Mouse (Mus musculus) ES-CJ7 (cell line): ENCODE measurements at regions not wholly inside any gene's neighbourhood (a gene's known extent, or its start where the extent isn't known, plus 50 kb on each side); places are given as distances from the start of the nearest gene placed in this dataset.

Experiments
- DNase-seq: peaks from one replicate; pipeline ENCODE4 v3.0.0; 2011; ENCODE audit warnings: low read depth, low spot score

GRCm38 (mm10) chr6:82860485-82860884 lies 79.1 kb downstream of the Sema4f start:
- no peak for DNase-seq

GRCm38 (mm10) chr6:82856218-82856617 lies 82.0 kb upstream of the Hk2 start:
- peak; percentile 18 for DNase-seq

GRCm38 (mm10) chr6:82855401-82855800 lies 81.1 kb upstream of the Hk2 start:
- no peak for DNase-seq

- no peak for DNase-seq
Observed at GRCm38 (mm10) chr6:82854780-82855179, 80.5 kb upstream of the Hk2 start.

- no peak for DNase-seq
Observed at GRCm38 (mm10) chr6:82854338-82854737, 80.1 kb upstream of the Hk2 start.

GRCm38 (mm10) chr6:82853076-82853475 lies 78.8 kb upstream of the Hk2 start:
- DNase-seq, result no peak

GRCm38 (mm10) chr6:82850556-82850955 lies 76.3 kb upstream of the Hk2 start:
- no peak for DNase-seq

GRCm38 (mm10) chr6:82847598-82847997 lies 73.3 kb upstream of the Hk2 start:
- DNase-seq, result no peak

- peak; percentile 49 for DNase-seq
Observed at GRCm38 (mm10) chr6:82846587-82847150, 72.4 kb upstream of the Hk2 start.

- DNase-seq, result peak; percentile 58
Observed at GRCm38 (mm10) chr6:82844432-82844831, 70.2 kb upstream of the Hk2 start.

GRCm38 (mm10) chr6:82843881-82844280 lies 69.6 kb upstream of the Hk2 start:
- no peak for DNase-seq

GRCm38 (mm10) chr6:82837246-82837645 lies 63.0 kb upstream of the Hk2 start:
- DNase-seq, result no peak

GRCm38 (mm10) chr6:82835222-82836064 lies 61.2 kb upstream of the Hk2 start:
- DNase-seq, result no peak

GRCm38 (mm10) chr6:82833867-82834266 lies 59.6 kb upstream of the Hk2 start:
- no peak for DNase-seq

- no peak for DNase-seq
Observed at GRCm38 (mm10) chr6:82831211-82831610, 57.0 kb upstream of the Hk2 start.

- no peak for DNase-seq
Observed at GRCm38 (mm10) chr6:82824684-82825083, 50.4 kb upstream of the Hk2 start.

- DNase-seq, result no peak
Observed at GRCm38 (mm10) chr6:82824240-82824639, 50.0 kb upstream of the Hk2 start.
